Mouse (Mus musculus) sigmoid colon, adult 10 weeks (tissue): Measurements from ENCODE around the gene Gm20890. TPM values are rescaled to one million over a fixed set of nuclear protein-coding genes. Genes with fewer than 3 reads are reported as not detected.

Experiments used
- polyA plus RNA-seq: library from polyadenylated mRNA; stranded (reverse); fragments of 350-450 nt; fragmentation: Illumina TruSeq; extraction: RNeasy Lipid Tissue Mini Kit (QIAGEN cat#74804); gene quantifications from one replicate; pipeline ENCODE4 v1.2.3, GENCODE M21; 2014; ENCODE audit warnings: low read depth, low replicate concordance

Gm20890 gene
- polyA plus RNA-seq: not detected

DNA sequence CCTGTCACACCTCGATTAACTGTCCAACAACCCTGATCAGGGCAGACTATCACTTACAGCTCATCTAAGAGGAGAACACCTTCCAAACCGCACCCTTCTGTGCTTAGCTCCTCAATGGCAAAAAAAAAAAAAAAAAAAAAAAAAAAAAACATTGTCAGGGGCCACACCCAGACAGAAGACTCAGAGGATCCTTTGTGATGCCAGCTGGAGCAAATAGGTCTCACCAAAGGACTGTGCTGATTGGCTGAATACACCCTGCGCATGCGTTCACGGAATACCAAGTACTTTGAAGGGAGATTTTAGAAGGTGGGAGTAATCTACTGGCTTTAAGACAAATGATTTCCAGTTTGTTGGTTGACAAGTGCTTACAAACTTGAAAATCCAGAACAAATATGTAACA, at the start of gene Gm20890:
TSS of gene Gm20890 (minus strand) at position 101 of the 400 bp plus-strand sequence.

